Mouse (Mus musculus): Measurements from ENCODE around the gene Cacul1.

GRCm38 (mm10) chr19:60530171-60530570 is 50.7 kb downstream of the Cacul1 start:
- TF ChIP-seq POLR2A (IDR thresholded peaks at IDR 0.05; ENCODE audit: borderline replicate concordance, insufficient read depth, low read length): no peak
- TF ChIP-seq CTCF (IDR thresholded peaks at IDR 0.05; ENCODE audit: borderline replicate concordance, insufficient read depth, low read depth, low read length): no peak
